Mouse (Mus musculus) thymus, adult 2 months (tissue): ENCODE results near the gene Pax3.

Source experiments
- CTCF ChIP-seq: fragments of 200-500 bp; IDR thresholded peaks from 2 replicates; pipeline ENCODE4 v1.5.1; 2012; ENCODE audit warnings: mild to moderate bottlenecking, control low read depth, low read length, moderate library complexity, borderline replicate concordance; ENCODE audit not compliant: control insufficient read depth, poor library complexity, insufficient read depth; ENCODE audit errors: extremely low read depth
- POLR2A ChIP-seq: fragments of 200-500 bp; IDR thresholded peaks from 2 replicates; pipeline ENCODE4 v1.6.1; 2012; ENCODE audit warnings: mild to moderate bottlenecking, low read length, control low read depth, moderate library complexity; ENCODE audit not compliant: control insufficient read depth, poor library complexity, insufficient read depth; ENCODE audit errors: extremely low read depth

DNA sequence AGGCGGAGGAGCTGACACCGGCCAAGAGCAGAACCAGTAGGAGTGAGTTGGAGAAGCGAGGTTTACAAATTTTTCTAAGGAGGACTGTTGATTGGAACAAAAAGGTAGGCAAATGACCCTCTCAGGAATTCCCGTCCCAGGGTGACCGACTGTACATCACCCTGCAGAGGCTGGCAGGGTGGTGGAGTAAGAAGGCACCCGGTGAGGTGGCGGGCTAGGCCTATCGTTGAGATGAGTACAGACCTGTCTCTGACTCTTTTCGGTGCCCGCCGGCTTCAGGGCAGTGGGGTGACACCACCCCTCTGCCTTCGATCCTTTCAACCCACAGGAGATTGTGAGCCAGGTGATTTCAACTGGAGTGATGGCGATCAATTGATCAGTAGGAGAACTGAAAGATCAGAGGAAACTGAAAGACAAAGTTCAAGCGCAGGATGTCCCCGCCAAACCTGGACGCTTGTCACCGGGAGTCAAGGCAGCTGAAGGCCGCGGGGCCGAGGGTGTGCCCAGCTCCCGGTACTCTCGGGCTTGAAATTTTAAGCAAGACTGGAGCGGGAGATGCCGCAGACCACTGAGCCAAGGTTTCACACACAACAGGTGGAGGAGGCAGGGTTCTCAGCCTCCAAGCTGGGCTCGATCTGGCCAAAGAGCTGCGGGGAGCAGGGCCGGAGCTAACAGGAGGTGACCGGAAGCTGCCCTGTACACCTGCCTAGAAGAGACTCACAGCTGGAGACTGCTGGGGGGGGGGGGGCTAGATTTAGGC lies 4.5 kb upstream of the Pax3 start:
- TF ChIP-seq CTCF, result no peak
- no peak for TF ChIP-seq POLR2A
